Mouse (Mus musculus): ENCODE results near the gene Usp6nl. TPM values are rescaled to one million over a fixed set of nuclear protein-coding genes. Genes with fewer than 3 reads are reported as not detected.

Gene Usp6nl
- 10.2 and 10.4 TPM in 2 replicates for polyA plus RNA-seq (2016; fragmentation: Nextera tagmentation; extraction: Ambion mirVana)

DNA sequence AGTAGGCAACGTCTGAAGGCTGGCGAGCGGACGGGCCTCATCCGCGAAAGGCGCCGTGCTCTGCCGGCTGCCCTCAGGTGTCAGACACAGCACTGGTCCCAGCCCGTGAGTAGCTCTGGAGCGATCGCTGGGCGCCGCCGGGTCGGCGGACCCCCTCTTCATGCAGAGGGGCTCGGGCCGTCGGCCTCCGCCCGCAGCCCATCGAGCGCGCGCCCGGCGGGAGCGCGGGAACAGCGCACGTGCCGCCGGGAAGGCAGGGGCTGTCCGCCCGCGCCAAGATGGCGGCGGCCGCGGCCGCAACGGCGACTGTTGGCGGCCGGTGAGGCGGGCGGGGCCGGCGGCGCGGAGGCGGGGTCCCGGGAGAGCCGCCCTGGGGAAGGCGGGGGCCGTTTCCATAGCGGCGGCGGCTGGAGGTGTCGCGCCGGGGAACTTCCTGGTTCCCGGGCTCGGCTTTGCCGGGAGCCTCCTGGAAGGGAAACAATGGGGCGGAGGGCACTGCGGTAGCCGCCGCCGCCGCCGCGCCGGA, at the start of gene Usp6nl:
TSS of gene Usp6nl (plus strand) at position 292 of the 526 bp plus-strand sequence.
- H3K27ac ChIP-seq (ENCODE audit: poor library complexity, severe bottlenecking): peak within 1 kb of the TSS; percentile 96
- peak within 1 kb of the TSS; percentile 70 for H3K4me2 ChIP-seq
- no peaks in the 10 kb centered on the region for H3K9me3 ChIP-seq (replicated peaks)
- H3K36me3 ChIP-seq: no peaks in the 10 kb centered on the region
- peak; percentile 93 for ATAC-seq (ENCODE audit: insufficient number of reproducible peaks, low FRiP score)
- peaks cover 17% of the 10 kb centered on the region for H3K4me1 ChIP-seq (replicated peaks)
- under 1% methylated on average over 58 of the region's 75 CpGs for WGBS
- H3K4me3 ChIP-seq: peak within 1 kb of the TSS; percentile 98
- peak within 1 kb of the TSS; percentile 97 for H3K9ac ChIP-seq
- H3K27me3 ChIP-seq (replicated peaks): no peaks in the 10 kb centered on the region

DNA sequence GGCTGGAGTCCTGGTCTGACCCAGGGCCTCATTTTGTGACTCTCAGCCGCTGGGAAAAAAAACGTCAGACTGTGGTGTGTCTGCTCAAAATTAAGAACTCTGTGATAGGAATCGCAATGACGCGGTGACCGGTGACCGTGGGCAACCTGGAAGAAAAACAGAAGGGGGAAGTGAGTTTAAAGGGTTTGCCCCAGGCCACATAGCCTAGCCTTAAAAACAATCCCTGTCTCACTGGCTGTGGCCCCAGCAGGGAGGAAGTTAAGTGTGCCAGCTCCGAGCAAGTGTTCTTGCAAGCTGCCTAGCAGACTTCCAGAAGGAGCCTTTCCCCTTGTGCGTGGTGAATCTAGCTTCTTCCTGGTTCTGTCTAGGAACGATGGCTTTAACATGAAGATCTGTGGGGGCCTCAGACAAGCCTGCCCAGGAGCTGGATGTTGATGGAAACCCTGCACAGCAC, 49.0 kb upstream of the Usp6nl start:
- no peaks in the 10 kb centered on the region for H3K9me3 ChIP-seq (replicated peaks)
- WGBS: 38% methylated on average over 10 of the region's 10 CpGs
- H3K27me3 ChIP-seq (replicated peaks): no peaks in the 10 kb centered on the region
- no peak overlapping the region for H3K4me3 ChIP-seq
- H3K36me3 ChIP-seq: no peaks in the 10 kb centered on the region
- no peak overlapping the region for H3K9ac ChIP-seq
- peaks cover 14% of the 10 kb centered on the region for H3K4me1 ChIP-seq (replicated peaks)
- H3K4me2 ChIP-seq: peak overlapping the region; percentile 30
- H3K27ac ChIP-seq (ENCODE audit: poor library complexity, severe bottlenecking): no peak overlapping the region
- no peak for ATAC-seq (ENCODE audit: insufficient number of reproducible peaks, low FRiP score)

DNA sequence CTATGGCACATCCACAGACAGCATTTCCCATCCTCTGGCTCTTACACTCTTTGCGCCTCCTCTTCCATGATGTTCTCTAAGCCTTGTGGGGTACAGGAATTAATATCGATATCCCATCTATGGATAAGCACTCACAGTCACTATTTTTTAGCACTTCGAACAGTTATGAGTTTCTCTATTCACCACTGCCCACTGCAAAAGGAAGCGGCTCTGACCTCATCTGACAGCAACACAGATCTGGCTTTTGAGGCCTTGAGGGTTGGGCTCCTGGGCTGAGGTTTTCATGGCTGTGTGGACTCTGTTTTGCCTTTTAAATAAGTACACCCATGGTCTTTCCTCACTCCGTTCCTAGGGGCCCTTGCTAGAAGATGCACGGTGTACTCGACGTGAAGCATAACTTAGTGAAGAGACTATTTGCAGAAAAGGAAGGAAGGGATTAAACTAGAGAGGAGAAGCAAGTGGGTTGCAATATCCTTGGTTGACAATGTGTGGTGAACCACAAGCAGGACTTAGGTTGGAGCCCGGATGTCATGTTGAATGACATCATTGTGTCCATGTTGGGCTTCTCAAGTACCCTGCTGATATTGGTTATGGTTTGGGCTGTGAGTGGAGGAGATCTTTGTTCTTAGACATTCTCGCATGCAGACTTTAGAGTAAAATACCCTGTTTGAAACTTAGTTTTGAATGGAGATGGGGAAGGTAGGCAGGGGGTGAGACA, 43.5 kb upstream of the Usp6nl start:
- WGBS: 73% methylated on average over 10 of the region's 10 CpGs
- ATAC-seq (ENCODE audit: insufficient number of reproducible peaks, low FRiP score): no peak; the same call in 1 of the 2 replicates
- Histone ChIP-seq H3K9ac (no peak overlapping the region), H3K4me1 (replicated peaks) (peaks cover 5% of the 10 kb centered on the region; the same call in 1 of the 2 replicates), H3K4me2 (no peak overlapping the region), H3K36me3 (no peaks in the 10 kb centered on the region), H3K27ac (ENCODE audit: poor library complexity, severe bottlenecking) (no peak overlapping the region), H3K27me3 (replicated peaks) (no peaks in the 10 kb centered on the region), H3K4me3 (no peak overlapping the region), H3K9me3 (replicated peaks) (no peaks in the 10 kb centered on the region)

DNA sequence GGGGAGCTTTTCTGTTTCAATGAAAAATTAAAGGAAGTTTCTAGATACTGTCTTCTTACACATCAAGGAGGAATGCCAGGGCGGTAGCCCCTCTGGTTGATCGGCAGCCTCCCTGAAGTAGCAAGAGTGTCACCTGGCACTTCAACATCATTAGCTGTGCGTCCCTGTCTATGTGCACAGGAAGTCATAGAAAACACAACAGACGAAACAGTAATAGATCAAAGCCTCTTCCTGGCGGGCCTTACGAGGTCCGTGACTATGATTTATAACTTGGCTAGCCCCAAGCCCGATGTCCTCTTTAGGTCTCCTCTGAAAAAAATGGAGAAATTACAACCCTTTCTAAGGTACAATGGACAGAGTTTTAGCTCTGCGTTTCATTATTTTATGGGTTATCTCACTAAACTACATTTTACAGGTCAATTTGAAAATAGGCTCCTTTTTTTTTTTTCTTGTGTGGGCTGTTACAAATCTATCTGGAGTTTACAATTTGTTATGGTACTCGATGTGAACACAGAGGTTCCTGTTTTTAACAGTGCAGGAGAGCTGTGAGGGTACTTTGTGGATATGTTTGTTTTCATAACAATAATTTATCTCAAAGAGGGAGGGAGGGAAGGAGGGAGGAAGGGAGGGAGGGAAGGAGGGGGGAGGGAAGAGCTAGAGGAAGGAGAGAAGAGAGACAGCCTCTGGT, 42.7 kb upstream of the Usp6nl start:
- H3K27ac ChIP-seq (ENCODE audit: poor library complexity, severe bottlenecking): no peak overlapping the region
- H3K4me2 ChIP-seq: no peak overlapping the region
- H3K9me3 ChIP-seq (replicated peaks): no peaks in the 10 kb centered on the region
- 67% methylated on average over 10 of the region's 10 CpGs for WGBS
- H3K9ac ChIP-seq: no peak overlapping the region
- ATAC-seq (ENCODE audit: insufficient number of reproducible peaks, low FRiP score): no peak
- no peak overlapping the region for H3K4me3 ChIP-seq
- no peaks in the 10 kb centered on the region for H3K27me3 ChIP-seq (replicated peaks)
- H3K36me3 ChIP-seq: no peaks in the 10 kb centered on the region
- peaks cover 8% of the 10 kb centered on the region for H3K4me1 ChIP-seq (replicated peaks)

DNA sequence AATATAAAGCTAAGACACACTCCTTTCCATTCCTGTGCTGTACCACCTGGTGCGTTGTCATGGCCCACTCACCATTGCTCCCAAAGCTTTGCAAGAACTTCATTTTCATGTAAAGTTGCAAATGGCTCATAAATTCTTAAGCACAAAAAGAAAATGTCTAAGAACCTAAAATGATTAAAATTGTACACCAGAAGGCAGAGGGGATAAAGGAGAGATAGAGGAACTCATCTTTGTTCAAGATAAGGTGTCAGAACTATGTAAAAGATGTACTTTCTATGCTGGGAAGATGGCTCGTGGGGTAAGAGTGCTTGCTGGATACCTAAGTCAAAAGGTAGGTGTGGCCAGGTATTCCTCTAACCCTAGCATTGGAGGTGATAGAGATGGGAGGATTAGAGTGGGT, 38.9 kb upstream of the Usp6nl start:
- ATAC-seq (ENCODE audit: insufficient number of reproducible peaks, low FRiP score): no peak
- no peak overlapping the region for H3K4me2 ChIP-seq
- H3K36me3 ChIP-seq: no peaks in the 10 kb centered on the region
- no peaks in the 10 kb centered on the region for H3K9me3 ChIP-seq (replicated peaks)
- H3K27me3 ChIP-seq (replicated peaks): no peaks in the 10 kb centered on the region
- no peak overlapping the region for H3K4me3 ChIP-seq
- peaks cover 8% of the 10 kb centered on the region for H3K4me1 ChIP-seq (replicated peaks)
- 92% methylated on average over 2 of the region's 2 CpGs for WGBS
- no peak overlapping the region for H3K9ac ChIP-seq
- no peak overlapping the region for H3K27ac ChIP-seq (ENCODE audit: poor library complexity, severe bottlenecking)

DNA sequence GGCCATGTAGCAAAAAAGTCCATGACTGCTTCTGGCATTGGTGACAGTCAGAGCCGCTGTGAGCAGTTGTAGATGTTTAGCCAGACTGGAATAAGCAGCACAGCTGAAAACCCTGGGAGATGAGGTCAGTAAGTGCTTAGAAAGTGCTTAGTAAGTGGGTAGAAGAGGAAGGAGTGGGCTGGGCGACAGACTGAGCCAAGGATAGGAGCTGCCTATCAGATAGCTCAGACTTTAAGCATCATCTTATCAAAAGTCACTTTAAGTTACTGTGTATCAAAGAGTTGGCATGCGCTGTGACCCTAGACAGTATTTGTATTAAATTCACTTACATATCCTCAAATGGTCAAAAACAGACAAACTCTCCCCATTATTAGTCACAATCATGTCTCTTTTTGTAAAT, 37.7 kb upstream of the Usp6nl start:
- Histone ChIP-seq H3K27me3 (replicated peaks) (no peaks in the 10 kb centered on the region), H3K9me3 (replicated peaks) (no peaks in the 10 kb centered on the region), H3K27ac (ENCODE audit: poor library complexity, severe bottlenecking) (no peak overlapping the region), H3K36me3 (no peaks in the 10 kb centered on the region), H3K9ac (no peak overlapping the region), H3K4me1 (replicated peaks) (peaks cover 8% of the 10 kb centered on the region; the same call in 1 of the 2 replicates), H3K4me3 (no peak overlapping the region), H3K4me2 (no peak overlapping the region)
- WGBS: 41% methylated on average over 3 of the region's 3 CpGs
- no peak for ATAC-seq (ENCODE audit: insufficient number of reproducible peaks, low FRiP score)

DNA sequence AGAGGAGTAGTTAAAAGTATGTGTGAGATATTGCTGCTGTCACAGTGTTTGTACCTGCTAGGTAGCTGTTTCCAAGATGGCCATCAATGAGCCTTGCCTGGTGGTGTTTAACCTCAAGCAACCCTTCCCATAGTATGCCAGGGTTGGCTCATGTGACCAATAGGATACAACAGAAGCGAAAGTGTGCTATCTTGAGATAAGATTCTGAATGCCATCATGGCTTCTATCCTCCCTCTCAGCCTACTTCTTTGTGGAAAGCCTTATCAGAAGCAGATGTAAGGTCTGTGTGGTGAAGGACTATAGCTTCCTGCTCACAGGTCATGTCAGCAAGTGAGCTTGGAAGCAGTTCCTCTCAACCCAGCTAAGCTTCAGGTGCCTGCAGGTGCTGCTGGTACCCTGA, 36.7 kb upstream of the Usp6nl start:
- WGBS: 19% methylated on average over 1 of the region's 1 CpGs
- H3K4me3 ChIP-seq: no peak overlapping the region
- H3K4me1 ChIP-seq (replicated peaks): peaks cover 5% of the 10 kb centered on the region; the same call in 1 of the 2 replicates
- H3K9ac ChIP-seq: no peak overlapping the region
- peak; percentile 61; the same call in 1 of the 2 replicates for ATAC-seq (ENCODE audit: insufficient number of reproducible peaks, low FRiP score)
- no peaks in the 10 kb centered on the region for H3K36me3 ChIP-seq
- H3K27me3 ChIP-seq (replicated peaks): no peaks in the 10 kb centered on the region
- H3K9me3 ChIP-seq (replicated peaks): 0 out of 2 replicates have a peak, but pooled peaks cover 5% of the 10 kb centered on the region
- no peak overlapping the region for H3K4me2 ChIP-seq
- no peak overlapping the region for H3K27ac ChIP-seq (ENCODE audit: poor library complexity, severe bottlenecking)

DNA sequence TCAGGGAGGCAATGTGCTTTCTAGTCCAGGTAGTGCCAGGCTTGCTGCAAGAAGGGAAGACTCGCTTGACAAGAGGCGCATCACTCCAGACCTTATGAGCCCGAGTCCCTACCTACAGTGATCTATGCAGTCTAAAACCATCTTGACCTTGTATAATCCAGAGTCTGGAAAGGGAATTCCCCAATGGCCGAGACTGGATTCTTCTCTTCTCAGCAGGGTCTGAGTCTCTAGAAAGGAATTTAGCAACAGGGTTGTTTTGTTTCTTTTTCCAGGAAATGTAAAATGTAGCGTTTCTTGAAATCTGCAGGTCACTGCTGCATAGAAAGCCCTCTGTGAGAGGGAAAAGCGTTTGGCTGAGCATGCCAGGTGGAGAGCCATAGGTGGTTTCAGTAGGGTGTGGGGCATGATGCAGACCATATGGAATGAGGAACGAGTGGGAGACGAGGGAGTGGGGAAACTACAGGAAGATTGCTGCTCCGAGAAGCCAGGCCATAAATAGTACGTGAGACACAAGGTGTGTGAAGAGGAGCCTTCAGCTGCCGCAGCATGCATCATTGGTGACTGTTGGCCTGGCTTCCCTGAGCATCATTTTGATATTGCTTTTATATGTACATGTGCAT, 28.5 kb upstream of the Usp6nl start:
- Histone ChIP-seq H3K36me3 (no peaks in the 10 kb centered on the region), H3K4me2 (no peak overlapping the region), H3K9ac (no peak overlapping the region), H3K4me1 (replicated peaks) (peaks cover 15% of the 10 kb centered on the region; the same call in 1 of the 2 replicates), H3K27me3 (replicated peaks) (no peaks in the 10 kb centered on the region), H3K4me3 (no peak overlapping the region), H3K27ac (ENCODE audit: poor library complexity, severe bottlenecking) (no peak overlapping the region), H3K9me3 (replicated peaks) (0 out of 2 replicates have a peak, but pooled peaks cover 5% of the 10 kb centered on the region)
- no peak for ATAC-seq (ENCODE audit: insufficient number of reproducible peaks, low FRiP score)
- 56% methylated on average over 11 of the region's 11 CpGs for WGBS

DNA sequence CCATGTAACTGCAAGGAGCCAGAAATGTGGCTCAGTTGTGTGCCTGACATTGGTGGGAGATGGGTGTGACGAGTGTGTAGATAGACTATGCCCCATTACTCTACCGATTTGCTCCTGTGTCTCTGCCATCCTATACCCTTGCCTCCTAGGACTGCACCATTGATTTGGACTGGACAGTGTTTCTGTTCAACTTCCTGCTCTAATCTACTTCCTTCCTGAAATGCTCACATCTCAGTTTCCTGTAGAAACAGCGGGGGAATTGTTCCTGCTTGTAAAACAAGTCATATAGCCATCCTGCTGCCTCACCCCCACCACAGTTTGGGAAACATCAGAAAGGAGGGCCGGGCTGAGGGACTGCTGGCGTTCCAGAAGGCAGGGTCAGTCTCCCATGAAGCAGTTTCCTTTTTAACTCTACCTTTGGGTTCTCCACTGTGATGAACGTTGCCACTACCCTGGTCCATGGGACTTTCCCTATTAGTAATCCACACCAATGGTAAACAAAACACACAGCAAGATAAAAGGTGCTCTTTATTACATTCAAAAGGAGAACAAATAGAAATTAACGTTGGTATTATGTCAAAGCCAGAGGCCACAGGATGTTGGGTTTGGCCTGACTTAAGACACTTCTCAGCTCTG, 27.4 kb upstream of the Usp6nl start:
- no peak for ATAC-seq (ENCODE audit: insufficient number of reproducible peaks, low FRiP score)
- 50% methylated on average over 7 of the region's 7 CpGs for WGBS
- no peak overlapping the region for H3K27ac ChIP-seq (ENCODE audit: poor library complexity, severe bottlenecking)

DNA sequence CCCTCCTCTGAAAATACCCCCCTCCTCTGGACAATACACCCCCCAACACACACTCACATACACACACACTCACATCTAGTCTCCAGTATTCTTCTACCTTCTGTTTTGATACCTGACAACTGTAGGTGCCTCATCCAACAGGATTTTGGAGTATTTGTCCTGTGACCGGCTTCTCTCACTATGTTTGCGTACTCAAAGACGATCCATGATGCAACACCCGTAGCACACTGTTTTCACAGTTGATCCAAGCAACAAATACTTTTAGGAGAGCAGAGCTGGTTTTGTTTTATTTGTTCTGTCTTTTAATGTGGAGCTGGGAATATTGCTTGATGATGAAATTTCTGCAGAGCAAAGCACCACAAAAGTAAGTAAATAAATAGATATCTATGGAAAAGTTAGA, 17.7 kb upstream of the Usp6nl start:
- Histone ChIP-seq H3K4me2 (no peak overlapping the region), H3K4me1 (replicated peaks) (no peaks in the 10 kb centered on the region), H3K27ac (ENCODE audit: poor library complexity, severe bottlenecking) (no peak overlapping the region), H3K9ac (no peak overlapping the region), H3K9me3 (replicated peaks) (no peaks in the 10 kb centered on the region), H3K36me3 (no peaks in the 10 kb centered on the region), H3K4me3 (no peak overlapping the region), H3K27me3 (replicated peaks) (no peaks in the 10 kb centered on the region)
- WGBS: 91% methylated on average over 4 of the region's 4 CpGs
- ATAC-seq (ENCODE audit: insufficient number of reproducible peaks, low FRiP score): no peak

More for the DNA sequence above, 27.4 kb upstream of the Usp6nl start:
- no peaks in the 10 kb centered on the region for H3K27me3 ChIP-seq (replicated peaks)
- H3K9me3 ChIP-seq (replicated peaks): 0 out of 2 replicates have a peak, but pooled peaks cover 5% of the 10 kb centered on the region
- no peak overlapping the region for H3K9ac ChIP-seq
- no peak overlapping the region for H3K4me2 ChIP-seq
- H3K36me3 ChIP-seq: no peaks in the 10 kb centered on the region
- H3K4me3 ChIP-seq: no peak overlapping the region
- H3K4me1 ChIP-seq (replicated peaks): peaks cover 15% of the 10 kb centered on the region; the same call in 1 of the 2 replicates
